Mouse (Mus musculus): ENCODE data around the gene Cdh18.

The Cdh18 gene

GRCm38 (mm10) chr15:22969424-22969823 is 420.6 kb downstream of the Cdh18 start:
- no peak for DNase-seq

- DNase-seq = no peak
Observed at GRCm38 (mm10) chr15:22980136-22980535, 431.3 kb downstream of the Cdh18 start.

GRCm38 (mm10) chr15:22984647-22985046 is 435.8 kb downstream of the Cdh18 start:
- no peak for DNase-seq

GRCm38 (mm10) chr15:23016680-23017079 is 467.9 kb downstream of the Cdh18 start:
- no peak for DNase-seq

- DNase-seq = no peak
Observed at GRCm38 (mm10) chr15:23021151-23021550, 472.3 kb downstream of the Cdh18 start.

GRCm38 (mm10) chr15:23022635-23023034 is 473.8 kb downstream of the Cdh18 start:
- no peak for DNase-seq

- no peak for DNase-seq
Observed at GRCm38 (mm10) chr15:23035551-23036207, 486.9 kb downstream of the Cdh18 start.

- DNase-seq = peak; percentile 92
Observed at GRCm38 (mm10) chr15:23036208-23037065, 487.6 kb downstream of the Cdh18 start.

GRCm38 (mm10) chr15:23037561-23037960 is 488.7 kb downstream of the Cdh18 start:
- peak; percentile 72 for DNase-seq

GRCm38 (mm10) chr15:23046127-23046785 is 497.4 kb downstream of the Cdh18 start:
- DNase-seq = peak; percentile 68

GRCm38 (mm10) chr15:23052006-23052405 is 503.2 kb downstream of the Cdh18 start:
- peak; percentile 60 for DNase-seq

- peak; percentile 75 for DNase-seq
Observed at GRCm38 (mm10) chr15:23085326-23085725, 536.5 kb downstream of the Cdh18 start.

- DNase-seq = no peak
Observed at GRCm38 (mm10) chr15:23087535-23087934, 538.7 kb downstream of the Cdh18 start.

- no peak for DNase-seq
Observed at GRCm38 (mm10) chr15:23096601-23097000, 547.8 kb downstream of the Cdh18 start.

GRCm38 (mm10) chr15:23104668-23105380 is 556.0 kb downstream of the Cdh18 start:
- DNase-seq = no peak

- DNase-seq = no peak
Observed at GRCm38 (mm10) chr15:23134950-23135715, 586.3 kb downstream of the Cdh18 start.

- DNase-seq = no peak
Observed at GRCm38 (mm10) chr15:23136971-23137370, 588.1 kb downstream of the Cdh18 start.

GRCm38 (mm10) chr15:23142907-23143306 is 594.1 kb downstream of the Cdh18 start:
- DNase-seq = peak; percentile 92

GRCm38 (mm10) chr15:23155883-23156282 is 607.1 kb downstream of the Cdh18 start:
- no peak for DNase-seq

- no peak for DNase-seq
Observed at GRCm38 (mm10) chr15:23164869-23165268, 616.0 kb downstream of the Cdh18 start.

- no peak for DNase-seq
Observed at GRCm38 (mm10) chr15:23174623-23175022, 625.8 kb downstream of the Cdh18 start.

- DNase-seq = no peak
Observed at GRCm38 (mm10) chr15:23212068-23212467, 663.2 kb downstream of the Cdh18 start.
